Mouse (Mus musculus) heart, postnatal 10 days (tissue): ENCODE measurements at regions not wholly inside any gene's neighbourhood (a gene's known extent, or its start where the extent isn't known, plus 50 kb on each side); places are given as distances from the start of the nearest gene placed in this dataset.

Experiments
- DNase-seq, 2 experiments: peaks; one replicate each; pipeline ENCODE4 v3.0.0; 2021
- intact Hi-C: fragments of 180-260 bp; cut with DNase I; formaldehyde crosslinking; loops from one replicate; pipeline ENCODE4 v1.15.1; 2025

DNA sequence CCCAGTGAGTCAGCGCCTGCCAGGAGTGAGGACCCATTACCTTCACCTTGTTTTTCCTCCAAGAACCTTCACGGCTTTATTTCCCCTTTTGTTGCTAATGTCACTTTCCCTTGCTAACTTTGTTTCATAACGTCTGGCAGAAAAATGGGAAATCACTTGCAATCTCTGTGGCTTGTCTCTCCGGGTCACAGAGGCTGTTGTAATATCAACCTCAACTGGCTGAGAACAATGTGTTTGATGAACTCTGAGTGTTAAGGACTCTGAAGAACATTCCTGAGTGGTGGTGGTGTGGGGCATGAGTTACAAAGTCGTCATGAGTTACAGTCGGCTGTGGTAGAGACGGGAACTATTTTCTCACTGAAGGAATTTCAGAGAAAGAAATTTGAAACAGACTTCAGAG lies 53.2 kb upstream of the Rgs5 start:
- DNase-seq: no peak

DNA sequence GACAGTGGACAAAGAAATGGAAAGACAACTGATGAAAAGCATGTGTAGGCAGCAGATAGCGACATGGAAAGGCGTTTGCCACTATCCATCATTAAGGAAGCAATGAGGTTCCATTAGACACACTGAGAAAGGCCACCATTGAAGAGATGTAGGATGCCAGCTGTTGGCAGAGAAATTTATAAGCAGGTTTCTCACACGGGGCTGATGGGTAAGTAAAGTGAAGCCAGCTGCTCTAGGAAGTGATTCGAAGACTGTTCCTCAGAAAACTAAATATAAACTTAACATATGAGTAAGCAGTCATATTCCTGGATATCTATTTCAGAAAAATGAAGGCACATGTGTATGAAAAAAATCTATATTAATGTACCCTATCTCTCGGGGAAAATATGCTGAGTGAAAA lies 60.8 kb upstream of the Rgs5 start:
- intact Hi-C loops: no loop called here
- DNase-seq: no peak

More for the DNA sequence above, 53.2 kb upstream of the Rgs5 start:
- intact Hi-C loops: no loop called here

GRCm38 (mm10) chr1:169586361-169586760 lies 55.1 kb upstream of the Nuf2 start:
- peak; percentile 9 to 11 for DNase-seq
- intact Hi-C loops: no loop called here

DNA sequence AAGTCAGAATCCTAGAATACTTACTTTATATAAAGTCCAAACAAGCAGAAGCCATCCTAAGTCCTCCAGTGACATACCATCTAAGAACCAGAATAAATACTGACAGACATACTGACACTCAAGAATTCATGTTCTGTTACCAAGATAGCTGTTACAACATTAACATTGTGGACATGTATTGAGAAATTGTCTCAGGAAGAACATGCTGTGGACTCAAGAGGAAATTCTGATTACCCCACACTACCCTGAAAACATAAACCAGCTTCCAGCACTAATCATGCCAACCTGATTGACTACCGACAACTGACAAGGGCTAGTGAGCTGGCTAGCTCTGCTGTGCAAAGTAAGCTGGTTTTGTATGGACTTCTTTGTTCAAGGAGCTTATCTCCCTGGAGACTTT lies 51.1 kb upstream of the Nuf2 start:
- intact Hi-C loops: loop anchor here (5.0 kb wide), 1 partner anchor 75 kb away; the partner anchor contains the start of gene Rgs5
- no peak for DNase-seq
